Mouse (Mus musculus): Measurements from ENCODE around the gene Adcy9.
A peak's percentile ranks its signal among the peaks of the same experiment; 100 is the strongest.

Adcy9 gene

GRCm38 (mm10) chr16:4420298-4421054, at the start of gene Adcy9:
Gene Adcy9 (minus strand): TSS chr16:4420498.
- peak; percentile 96 for DNase-seq

GRCm38 (mm10) chr16:4469599-4470352, 49.5 kb upstream of the Adcy9 start:
- no peak for DNase-seq

GRCm38 (mm10) chr16:4464529-4465089, 44.3 kb upstream of the Adcy9 start:
- DNase-seq: no peak

- DNase-seq: no peak
These were observed 37.6 kb upstream of the Adcy9 start for GRCm38 (mm10) chr16:4457927-4458326.

GRCm38 (mm10) chr16:4456391-4456790, 36.1 kb upstream of the Adcy9 start:
- DNase-seq: no peak

GRCm38 (mm10) chr16:4455693-4456092, 35.4 kb upstream of the Adcy9 start:
- no peak for DNase-seq

- no peak for DNase-seq
These were observed 34.3 kb upstream of the Adcy9 start for GRCm38 (mm10) chr16:4454563-4454962.

GRCm38 (mm10) chr16:4449418-4449817, 29.1 kb upstream of the Adcy9 start:
- no peak for DNase-seq

- no peak for DNase-seq
These were observed 27.9 kb upstream of the Adcy9 start for GRCm38 (mm10) chr16:4448235-4448634.

GRCm38 (mm10) chr16:4446395-4446794, 26.1 kb upstream of the Adcy9 start:
- no peak for DNase-seq

GRCm38 (mm10) chr16:4444378-4444777, 24.1 kb upstream of the Adcy9 start:
- no peak for DNase-seq

- DNase-seq: no peak
These were observed 19.2 kb upstream of the Adcy9 start for GRCm38 (mm10) chr16:4439302-4440066.

- DNase-seq: no peak
These were observed 16.4 kb upstream of the Adcy9 start for GRCm38 (mm10) chr16:4436738-4437137.

- no peak for DNase-seq
These were observed 15.1 kb upstream of the Adcy9 start for GRCm38 (mm10) chr16:4435371-4435770.

- no peak for DNase-seq
These were observed 11.5 kb upstream of the Adcy9 start for GRCm38 (mm10) chr16:4431841-4432240.

- DNase-seq: no peak
These were observed 10.7 kb upstream of the Adcy9 start for GRCm38 (mm10) chr16:4431013-4431412.

GRCm38 (mm10) chr16:4430232-4430631, 9.9 kb upstream of the Adcy9 start:
- DNase-seq: no peak

- no peak for DNase-seq
These were observed 5.4 kb upstream of the Adcy9 start for GRCm38 (mm10) chr16:4425658-4426234.

GRCm38 (mm10) chr16:4423613-4424012, 3.3 kb upstream of the Adcy9 start:
- DNase-seq: no peak

- no peak for DNase-seq
These were observed 2.7 kb upstream of the Adcy9 start for GRCm38 (mm10) chr16:4422991-4423390.

GRCm38 (mm10) chr16:4419546-4420297, 576 bp downstream of the Adcy9 start:
- DNase-seq: peak; percentile 68

Data from thymus, postnatal 4 days (tissue).